Mouse (Mus musculus): ENCODE measurements around the gene Slc9a9.

DNA sequence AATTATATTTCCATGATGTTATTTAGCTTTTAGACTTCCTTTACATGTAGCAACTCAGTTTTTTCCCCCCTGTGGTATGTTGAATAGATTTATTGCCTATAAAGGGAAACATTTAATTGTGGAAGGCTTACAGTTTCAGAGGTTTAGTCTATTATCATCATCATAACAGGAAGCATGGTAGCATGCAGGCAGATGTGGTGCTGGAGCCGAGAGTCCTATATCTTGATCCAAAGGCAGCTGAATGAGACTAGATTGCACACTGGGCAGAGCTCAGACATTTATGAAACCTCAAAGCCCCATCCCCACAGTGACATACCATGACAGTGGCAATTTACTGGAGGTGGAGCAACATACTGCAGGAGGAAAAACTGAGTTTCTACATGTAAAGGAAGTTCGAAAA is 28.5 kb downstream of the Slc9a9 start:
- TF ChIP-seq GATA1 (IDR thresholded peaks at IDR 0.05; ENCODE audit: low read length) (no peak), TAL1 (IDR thresholded peaks at IDR 0.05; ENCODE audit: low read length) (no peak)
